Mouse (Mus musculus): ENCODE data around the gene Atf2. TPM values are rescaled to one million over a fixed set of nuclear protein-coding genes. Genes with fewer than 3 reads are reported as not detected.
A peak's percentile ranks its signal among the peaks of the same experiment; 100 is the strongest.

Atf2 gene
- polyA plus RNA-seq (2012; rRNA removed), result 34.1 and 41.4 TPM in 2 replicates

DNA sequence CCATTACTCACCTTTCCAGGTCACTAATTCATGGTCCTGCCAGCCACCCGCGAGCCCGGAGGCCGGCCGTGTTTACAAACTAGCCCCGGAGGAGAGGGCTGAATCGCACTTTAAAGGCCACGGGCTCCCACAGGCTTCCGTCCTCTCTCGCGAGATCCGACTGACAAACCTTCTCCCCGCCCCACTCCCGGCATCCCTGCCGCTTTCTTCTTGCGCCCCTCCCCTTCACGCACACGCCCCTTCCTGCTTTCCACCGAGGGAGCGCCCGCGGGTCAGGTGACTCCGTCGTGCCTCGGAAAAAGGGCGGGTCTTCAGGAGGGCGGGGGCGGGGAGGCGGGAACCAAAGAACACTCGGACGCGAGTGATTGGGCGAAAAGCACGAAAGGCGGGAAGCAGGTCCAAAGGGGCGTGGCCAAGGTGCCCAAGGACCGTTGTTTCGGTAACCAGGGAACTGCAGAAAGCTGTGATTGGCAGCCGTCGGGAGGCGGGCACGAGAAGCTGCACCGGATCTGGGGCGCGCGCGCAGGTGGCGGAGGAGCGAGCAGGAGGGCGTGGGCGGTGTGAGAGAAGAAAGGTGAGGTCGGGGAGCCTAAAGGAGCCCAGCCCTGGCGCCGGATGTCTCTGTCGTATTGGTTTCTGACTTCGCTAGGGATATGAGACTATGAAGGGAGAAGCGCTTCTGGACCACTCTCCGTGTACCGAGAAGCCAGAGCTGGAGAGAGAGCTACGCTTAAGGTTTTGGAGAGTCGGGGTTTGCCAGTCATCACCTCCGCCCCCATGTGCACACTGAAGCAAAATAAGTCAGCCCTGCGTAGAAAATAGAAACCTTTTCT is at the start of gene Atf2:
Atf2 (minus strand) TSS at position 176 of the 833 bp plus-strand sequence.
- Histone ChIP-seq H3K27ac (ENCODE audit: control insufficient read depth, insufficient read depth, low read depth, low read length) (peak within 1 kb of the TSS; percentile 96), H3K27me3 (ENCODE audit: control insufficient read depth, insufficient read depth, low read length) (no peaks in the 10 kb centered on the region), H3K4me3 (ENCODE audit: control insufficient read depth, low read depth, low read length) (peak within 1 kb of the TSS; percentile 99), H3K36me3 (ENCODE audit: control insufficient read depth, insufficient read depth, low read length) (no peaks in the 10 kb centered on the region), H3K4me1 (ENCODE audit: control insufficient read depth, insufficient read depth, low read length) (peaks cover 4% of the 10 kb centered on the region)
- TF ChIP-seq POLR2A (IDR thresholded peaks at IDR 0.05; ENCODE audit: control insufficient read depth, low read depth, low read length) (peak; percentile 70), CTCF (IDR thresholded peaks at IDR 0.05; ENCODE audit: control insufficient read depth, insufficient read depth, insufficient replicate concordance, low read depth, low read length) (no peak)

DNA sequence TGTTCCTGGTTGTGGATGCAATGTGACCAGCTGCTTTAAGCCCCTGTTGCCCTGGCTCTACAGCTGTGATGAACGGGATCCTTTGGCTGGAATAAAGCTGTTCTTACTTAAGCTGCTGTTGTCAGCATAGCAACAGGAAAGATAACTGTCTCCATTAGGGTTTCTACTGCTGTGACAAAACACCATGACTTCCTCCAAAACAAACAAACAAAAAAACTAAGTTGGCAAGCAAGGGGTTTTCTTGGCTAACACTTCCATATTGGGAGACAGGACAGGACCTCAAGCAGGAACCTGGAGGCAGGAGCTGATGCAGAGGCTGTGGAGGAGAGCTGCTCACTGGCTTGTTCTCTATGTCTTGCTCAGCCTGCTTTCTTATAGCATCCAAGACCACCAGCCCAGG is 48.8 kb upstream of the Atf2 start:
- Histone ChIP-seq H3K4me1 (ENCODE audit: control insufficient read depth, insufficient read depth, low read length) (peaks cover 10% of the 10 kb centered on the region), H3K27ac (ENCODE audit: control insufficient read depth, insufficient read depth, low read depth, low read length) (no peak overlapping the region), H3K4me3 (ENCODE audit: control insufficient read depth, low read depth, low read length) (no peak overlapping the region), H3K27me3 (ENCODE audit: control insufficient read depth, insufficient read depth, low read length) (no peaks in the 10 kb centered on the region), H3K36me3 (ENCODE audit: control insufficient read depth, insufficient read depth, low read length) (no peaks in the 10 kb centered on the region)
- no peak for TF ChIP-seq CTCF (IDR thresholded peaks at IDR 0.05; ENCODE audit: control insufficient read depth, insufficient read depth, insufficient replicate concordance, low read depth, low read length)
- no peak for TF ChIP-seq POLR2A (IDR thresholded peaks at IDR 0.05; ENCODE audit: control insufficient read depth, low read depth, low read length)

DNA sequence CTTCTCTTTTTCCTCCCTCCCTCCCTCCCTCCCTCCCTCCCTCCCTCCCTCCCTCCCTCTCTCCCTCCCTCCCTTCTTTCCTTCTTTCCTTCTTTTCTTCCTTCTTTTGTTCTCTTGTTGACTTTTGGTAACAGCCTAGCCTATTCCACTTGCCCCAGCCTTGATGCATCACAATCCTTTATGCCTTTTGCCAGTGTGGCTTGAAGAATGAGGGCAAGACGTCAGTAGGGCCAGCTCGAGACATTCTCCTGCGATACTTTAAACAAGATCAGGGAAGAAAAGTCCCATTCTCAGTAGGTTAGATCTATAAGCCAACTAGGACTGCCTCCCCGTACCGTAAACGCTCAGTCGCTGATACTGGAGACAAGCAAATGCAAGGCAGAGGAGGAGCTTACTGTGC is 48.0 kb upstream of the Atf2 start:
- Histone ChIP-seq H3K4me1 (ENCODE audit: control insufficient read depth, insufficient read depth, low read length) (peaks cover 5% of the 10 kb centered on the region; the same call in 1 of the 2 replicates), H3K27me3 (ENCODE audit: control insufficient read depth, insufficient read depth, low read length) (no peaks in the 10 kb centered on the region), H3K4me3 (ENCODE audit: control insufficient read depth, low read depth, low read length) (no peak overlapping the region), H3K36me3 (ENCODE audit: control insufficient read depth, insufficient read depth, low read length) (no peaks in the 10 kb centered on the region), H3K27ac (ENCODE audit: control insufficient read depth, insufficient read depth, low read depth, low read length) (no peak overlapping the region)
- TF ChIP-seq CTCF (IDR thresholded peaks at IDR 0.05; ENCODE audit: control insufficient read depth, insufficient read depth, insufficient replicate concordance, low read depth, low read length), result no peak
- TF ChIP-seq POLR2A (IDR thresholded peaks at IDR 0.05; ENCODE audit: control insufficient read depth, low read depth, low read length), result no peak

DNA sequence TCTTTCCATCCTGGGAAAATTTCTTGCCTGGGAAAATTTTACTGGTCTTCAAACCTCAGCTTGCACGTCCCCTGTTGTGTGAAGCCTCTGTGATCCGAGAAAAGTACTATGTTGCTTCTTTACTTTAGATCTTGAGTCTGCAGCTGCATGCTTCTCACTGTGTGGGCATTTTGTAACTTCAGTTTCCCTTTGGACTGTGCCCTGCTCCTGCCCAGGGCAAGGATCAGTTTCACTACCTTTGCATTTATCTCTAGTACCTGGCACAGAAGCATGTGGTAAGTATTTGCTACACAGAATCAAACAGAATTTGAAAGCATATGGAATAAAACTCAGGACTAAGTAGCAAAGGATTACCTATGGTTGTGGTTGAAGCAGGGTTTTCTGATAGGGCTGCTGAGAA is 46.5 kb upstream of the Atf2 start:
- Histone ChIP-seq H3K27ac (ENCODE audit: control insufficient read depth, insufficient read depth, low read depth, low read length) (no peak overlapping the region), H3K27me3 (ENCODE audit: control insufficient read depth, insufficient read depth, low read length) (no peaks in the 10 kb centered on the region), H3K4me1 (ENCODE audit: control insufficient read depth, insufficient read depth, low read length) (0 out of 2 replicates have a peak, but pooled peaks cover 3% of the 10 kb centered on the region), H3K36me3 (ENCODE audit: control insufficient read depth, insufficient read depth, low read length) (no peaks in the 10 kb centered on the region), H3K4me3 (ENCODE audit: control insufficient read depth, low read depth, low read length) (no peak overlapping the region)
- TF ChIP-seq CTCF (IDR thresholded peaks at IDR 0.05; ENCODE audit: control insufficient read depth, insufficient read depth, insufficient replicate concordance, low read depth, low read length), result no peak
- TF ChIP-seq POLR2A (IDR thresholded peaks at IDR 0.05; ENCODE audit: control insufficient read depth, low read depth, low read length), result no peak

DNA sequence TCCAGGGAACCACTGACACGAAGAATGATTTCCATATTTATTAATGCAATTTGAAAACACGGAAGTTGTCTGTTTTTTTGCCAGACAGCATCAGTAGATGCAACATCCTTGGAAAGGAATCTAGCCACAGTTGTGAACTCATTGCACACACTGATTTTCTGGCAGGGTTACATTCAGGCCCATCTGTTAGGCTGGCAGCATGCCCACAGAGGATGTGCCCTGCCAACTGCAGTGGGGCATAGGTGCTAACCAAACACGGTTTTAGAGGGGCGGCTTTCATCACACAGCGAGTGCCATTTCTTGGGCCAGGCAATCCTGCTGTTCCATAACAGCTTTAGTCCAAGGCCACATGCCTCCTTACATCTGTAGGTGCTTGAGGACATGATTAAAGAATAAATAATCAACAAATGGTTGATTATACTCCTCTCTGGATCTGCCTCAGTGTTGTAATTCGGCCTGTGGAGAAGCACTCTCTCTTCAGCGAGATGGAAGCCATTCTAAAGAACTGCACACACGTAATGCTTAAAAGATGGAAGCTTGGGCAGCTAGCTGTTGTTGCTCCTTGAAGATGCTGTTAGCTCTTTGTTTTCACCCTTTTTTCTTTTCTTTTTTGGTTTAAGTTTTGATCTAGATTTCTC is 40.4 kb upstream of the Atf2 start:
- Histone ChIP-seq H3K27me3 (ENCODE audit: control insufficient read depth, insufficient read depth, low read length) (no peaks in the 10 kb centered on the region), H3K4me3 (ENCODE audit: control insufficient read depth, low read depth, low read length) (no peak overlapping the region), H3K27ac (ENCODE audit: control insufficient read depth, insufficient read depth, low read depth, low read length) (no peak overlapping the region), H3K4me1 (ENCODE audit: control insufficient read depth, insufficient read depth, low read length) (no peaks in the 10 kb centered on the region), H3K36me3 (ENCODE audit: control insufficient read depth, insufficient read depth, low read length) (no peaks in the 10 kb centered on the region)
- TF ChIP-seq CTCF (IDR thresholded peaks at IDR 0.05; ENCODE audit: control insufficient read depth, insufficient read depth, insufficient replicate concordance, low read depth, low read length) (no peak), POLR2A (IDR thresholded peaks at IDR 0.05; ENCODE audit: control insufficient read depth, low read depth, low read length) (no peak)

DNA sequence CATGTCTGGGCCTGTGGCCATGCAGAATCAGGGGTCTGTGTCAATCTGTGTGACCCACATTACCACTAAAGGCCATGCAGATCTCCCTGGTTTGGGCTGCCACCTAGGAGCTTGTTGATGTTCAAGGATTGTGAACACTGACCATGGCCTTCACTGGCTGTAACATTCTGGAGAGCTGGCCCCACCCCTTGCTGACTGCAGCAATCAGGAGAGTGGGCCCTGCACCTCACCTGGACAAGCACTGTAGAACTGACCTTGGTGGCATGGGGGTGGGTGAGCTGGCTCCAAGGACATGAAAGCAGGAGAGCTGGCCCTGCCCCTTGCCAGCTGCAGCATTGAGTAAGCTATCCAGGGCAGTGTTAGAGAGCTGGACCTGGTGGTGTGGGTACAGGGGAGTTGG is 35.3 kb upstream of the Atf2 start:
- H3K36me3 ChIP-seq (ENCODE audit: control insufficient read depth, insufficient read depth, low read length), result no peaks in the 10 kb centered on the region
- no peaks in the 10 kb centered on the region for H3K4me1 ChIP-seq (ENCODE audit: control insufficient read depth, insufficient read depth, low read length)
- H3K27ac ChIP-seq (ENCODE audit: control insufficient read depth, insufficient read depth, low read depth, low read length), result no peak overlapping the region
- TF ChIP-seq POLR2A (IDR thresholded peaks at IDR 0.05; ENCODE audit: control insufficient read depth, low read depth, low read length), result no peak
- no peak for TF ChIP-seq CTCF (IDR thresholded peaks at IDR 0.05; ENCODE audit: control insufficient read depth, insufficient read depth, insufficient replicate concordance, low read depth, low read length)
- H3K27me3 ChIP-seq (ENCODE audit: control insufficient read depth, insufficient read depth, low read length), result no peaks in the 10 kb centered on the region
- no peak overlapping the region for H3K4me3 ChIP-seq (ENCODE audit: control insufficient read depth, low read depth, low read length)

DNA sequence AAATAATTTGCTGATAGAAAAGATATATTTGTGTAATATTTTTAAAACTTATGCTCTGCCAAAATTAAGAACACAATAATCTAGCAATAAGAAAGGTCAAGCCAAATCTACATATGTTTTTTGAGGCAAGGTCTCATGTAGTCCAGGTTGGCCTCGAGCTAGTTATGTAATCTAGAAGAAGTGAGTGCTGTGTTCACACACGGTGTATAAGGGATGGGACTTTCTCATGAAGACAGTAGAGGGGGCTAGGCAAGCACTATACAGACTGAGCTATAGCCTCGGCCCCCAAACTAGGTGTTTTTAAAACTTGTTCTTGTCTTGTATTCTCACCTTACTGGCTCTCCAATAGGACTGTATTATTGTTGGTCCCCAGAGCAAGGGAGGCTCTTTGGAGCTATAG is 33.1 kb upstream of the Atf2 start:
- H3K36me3 ChIP-seq (ENCODE audit: control insufficient read depth, insufficient read depth, low read length), result no peaks in the 10 kb centered on the region
- peaks cover 3% of the 10 kb centered on the region; the same call in 1 of the 2 replicates for H3K4me1 ChIP-seq (ENCODE audit: control insufficient read depth, insufficient read depth, low read length)
- H3K4me3 ChIP-seq (ENCODE audit: control insufficient read depth, low read depth, low read length), result no peak overlapping the region
- no peak overlapping the region for H3K27ac ChIP-seq (ENCODE audit: control insufficient read depth, insufficient read depth, low read depth, low read length)
- TF ChIP-seq CTCF (IDR thresholded peaks at IDR 0.05; ENCODE audit: control insufficient read depth, insufficient read depth, insufficient replicate concordance, low read depth, low read length) (no peak), POLR2A (IDR thresholded peaks at IDR 0.05; ENCODE audit: control insufficient read depth, low read depth, low read length) (no peak)
- H3K27me3 ChIP-seq (ENCODE audit: control insufficient read depth, insufficient read depth, low read length), result no peaks in the 10 kb centered on the region

All from testis, adult 2 months (tissue).